In the genomic region with DNA sequence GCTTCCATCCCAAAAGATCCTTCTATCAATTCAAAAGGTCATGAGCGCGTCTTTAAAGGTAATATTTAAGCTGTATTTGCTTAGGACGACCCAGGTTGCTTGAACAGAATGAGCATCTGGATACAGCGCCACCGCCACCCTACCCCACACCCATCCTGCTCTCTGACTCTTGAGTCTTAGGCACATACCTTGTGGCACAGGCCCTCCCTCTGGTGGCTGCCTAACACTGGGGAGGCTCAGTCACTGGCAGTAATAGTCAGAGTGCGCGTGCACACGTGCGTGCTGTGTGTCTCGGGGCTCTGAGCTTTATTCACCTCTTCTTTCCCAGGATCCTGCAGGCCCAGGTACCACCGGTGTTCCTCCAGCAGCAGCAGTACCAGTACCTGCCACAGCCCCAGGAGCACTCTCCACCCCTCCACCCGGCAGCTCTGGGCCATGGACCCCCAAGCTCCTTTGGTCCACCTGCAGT, we compare ENCODE assay signal across 10 mouse cellular contexts. TPM values are rescaled to one million over a fixed set of nuclear protein-coding genes. Genes with fewer than 3 reads are reported as not detected.
DNase-seq lines count a peak whose midpoint lies in the region; ATAC-seq and TF ChIP-seq lines count a peak whose summit lies in the region.
"Had no signal": no experiment of that assay in that cellular context is flagged by ENCODE, and none has a peak within 500 bp of the region (broad histone marks: within the 10 kb centered on the region; RNA-seq: fewer than 3 reads in every experiment).

No protein-coding gene starts in this region.

- peak overlapping the region; percentile 84 for H3K27ac ChIP-seq in heart, embryonic 11.5 days (ENCODE audit: low read depth, low read length)
- H3K27ac ChIP-seq in embryonic fibroblast, embryonic 13.5 days (ENCODE audit: insufficient read depth, low read length), result peak overlapping the region; percentile 96
- peak overlapping the region; percentile 79 for H3K27ac ChIP-seq in kidney, adult 2 months (ENCODE audit: insufficient read depth, low read depth, low read length)

- WGBS in heart, embryonic 11.5 days (ENCODE audit: insufficient replicate concordance), result 79% methylated on average over 12 of the region's 12 CpGs
- WGBS in kidney, adult 2 months, result 34% methylated on average over 12 of the region's 12 CpGs

- no peak overlapping the region for H3ac ChIP-seq in myocyte (ENCODE audit: control insufficient read depth, insufficient read length)

- H3K4me1 ChIP-seq in heart, embryonic 11.5 days (ENCODE audit: control insufficient read depth, insufficient read depth, low read length), result peaks cover 84% of the 10 kb centered on the region
- peaks cover 30% of the 10 kb centered on the region for H3K4me1 ChIP-seq in embryonic fibroblast, embryonic 13.5 days (ENCODE audit: control insufficient read depth, insufficient read depth, low read length)
- H3K4me1 ChIP-seq in kidney, adult 2 months (ENCODE audit: control insufficient read depth, insufficient read depth, low read length), result peaks cover 60% of the 10 kb centered on the region

- H3K9me3 ChIP-seq in heart, embryonic 11.5 days (replicated peaks; ENCODE audit: control insufficient read depth, low read length), result no peaks in the 10 kb centered on the region

- no peaks in the 10 kb centered on the region for H3K27me3 ChIP-seq in heart, embryonic 11.5 days (ENCODE audit: control insufficient read depth, insufficient read depth, low read length)
- no peaks in the 10 kb centered on the region for H3K27me3 ChIP-seq in kidney, adult 2 months (replicated peaks; ENCODE audit: control insufficient read depth, insufficient read depth, low read length)
- no peaks in the 10 kb centered on the region for H3K27me3 ChIP-seq in myocyte (ENCODE audit: control insufficient read depth, insufficient read depth, insufficient read length)

- H3K4me3 ChIP-seq in heart, embryonic 11.5 days (ENCODE audit: low read depth, low read length), result no peak overlapping the region
- H3K4me3 ChIP-seq in embryonic fibroblast, embryonic 13.5 days (ENCODE audit: insufficient read depth, low read length), result peak overlapping the region; percentile 85
- H3K4me3 ChIP-seq in kidney, adult 2 months (ENCODE audit: insufficient read depth, low read depth, low read length), result no peak overlapping the region
- H3K4me3 ChIP-seq in myocyte, result peak overlapping the region; percentile 98

- TF ChIP-seq POLR2A in embryonic fibroblast, embryonic 13.5 days (IDR thresholded peaks at IDR 0.05; ENCODE audit: low read depth, low read length), result no peak; the same call in 1 of the 2 replicates
- no peak for TF ChIP-seq POLR2A in kidney, adult 2 months (IDR thresholded peaks at IDR 0.05; ENCODE audit: low read depth, low read length)
- peak; percentile 50 for TF ChIP-seq POLR2A in myocyte (IDR thresholded peaks at IDR 0.05; ENCODE audit: insufficient read length, low read depth)

- 0 out of 2 replicates have a peak overlapping the region, but pooled peaks have one; percentile 29 for H3K9ac ChIP-seq in heart, embryonic 11.5 days (ENCODE audit: low read depth, low read length)

- peak overlapping the region; percentile 69; the same call in 1 of the 2 replicates for H3K4me2 ChIP-seq in heart, embryonic 11.5 days
- H3K4me2 ChIP-seq in myocyte (ENCODE audit: low read depth), result peak overlapping the region; percentile 88

- H3K36me3 ChIP-seq in heart, embryonic 11.5 days (ENCODE audit: control insufficient read depth, insufficient read depth, low read length), result peaks cover 45% of the 10 kb centered on the region
- H3K36me3 ChIP-seq in kidney, adult 2 months (ENCODE audit: control insufficient read depth, insufficient read depth, low read length), result peaks cover 23% of the 10 kb centered on the region
- peaks cover 51% of the 10 kb centered on the region for H3K36me3 ChIP-seq in myocyte (ENCODE audit: control insufficient read depth, insufficient read depth)

- no peak for DNase-seq in heart, postnatal 36 days
- peak; percentile 69 for DNase-seq in kidney, adult 2 months
- DNase-seq in urinary bladder, adult 18-20 months (ENCODE audit: low spot score in 2 of 2), result no peak
- no peak for DNase-seq in left cerebral cortex, adult 11 months (ENCODE audit: low spot score)
- DNase-seq: thymus, adult 18-20 months had no signal

- ATAC-seq in heart, embryonic 11.5 days (replicated peaks; ENCODE audit: insufficient number of reproducible peaks, low FRiP score, low TSS enrichment), result no peak
- ATAC-seq in cerebellum, adult (ENCODE audit: insufficient number of reproducible peaks, low FRiP score, low TSS enrichment), result no peak

- peaks cover 66% of the 10 kb centered on the region for H3K79me2 ChIP-seq in myocyte (ENCODE audit: control insufficient read depth, insufficient read depth)

- intact Hi-C loops in heart, postnatal 36 days (cut with DNase I), result no loop called here

- TF ChIP-seq CTCF in embryonic fibroblast, embryonic 13.5 days (IDR thresholded peaks at IDR 0.05; ENCODE audit: borderline replicate concordance, insufficient read depth, low read length), result peak; percentile 43; the same call in 1 of the 2 replicates
- peak; percentile 37; the same call in 1 of the 2 replicates for TF ChIP-seq CTCF in kidney, adult 2 months (conservative IDR thresholded peaks at IDR 0.05; ENCODE audit: insufficient read depth, insufficient read length, low read depth, low read length)

TF ChIP-seq in myocyte, 11 proteins besides CTCF, POLR2A, EP300 and RAD21:
- TF ChIP-seq POLR2AphosphoS2 (IDR thresholded peaks at IDR 0.05; ENCODE audit: insufficient read length, low read depth) (peak; percentile 83), REST (IDR thresholded peaks at IDR 0.05; ENCODE audit: insufficient read depth, insufficient read length) (no peak)

RNA-seq across cellular contexts. Expression of a gene that starts 6.8 kb away (rescaled TPM):
- polyA plus RNA-seq in heart, embryonic 11.5 days (2014; fragmentation: Nextera tagmentation; extraction: Ambion mirVana), result 28.7 and 33.7 TPM in 2 replicates
- total RNA-seq in heart, postnatal 36 days (2021), result 10 to 100 TPM; 67.5 to 79.0 TPM
- 135 and 188 TPM in 2 replicates for polyA plus RNA-seq in embryonic fibroblast, embryonic 13.5 days (2011; ENCODE audit: insufficient read length, low read depth, missing spikeins)
- polyA plus RNA-seq in kidney, adult 2 months (2012; rRNA removed), result 37.7 and 40.5 TPM in 2 replicates
- polyA plus RNA-seq in myocyte (2012; fragmentation: generic; extraction: Trizol), result 67.2 TPM
- total RNA-seq: MEL had no signal

Comparison
In these comparisons a context has a peak if more than half of its experiments do, and no peak if none do; other contexts are left out.
1. H3K4me3 ChIP-seq: peak in embryonic fibroblast, embryonic 13.5 days (single experiment) and myocyte (single experiment); none in heart, embryonic 11.5 days (single experiment) and kidney, adult 2 months (single experiment).
2. Peak in every context shown above with its lines, with median percentiles within 50 percentile points of each other: H3K27ac ChIP-seq.